In the genomic region with DNA sequence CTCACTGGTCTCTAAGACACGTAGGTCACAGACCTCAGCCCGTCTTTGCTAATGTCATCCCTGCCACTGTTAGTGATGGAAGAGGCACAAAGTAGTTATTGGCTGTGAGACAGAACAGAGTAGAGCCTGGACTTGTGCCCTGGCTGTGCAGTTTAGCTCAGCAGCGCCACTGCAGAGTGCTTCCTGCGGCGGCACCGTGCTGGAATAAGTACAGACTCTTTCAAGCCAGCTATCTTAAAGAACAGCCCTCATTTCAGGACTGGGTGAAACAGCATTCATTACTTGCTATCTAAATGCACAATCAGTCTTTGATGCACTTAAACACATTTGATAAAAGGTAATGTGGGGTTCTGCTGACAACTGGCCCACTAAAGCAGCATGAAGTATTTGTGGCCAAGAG, we compare ENCODE assay signal across 9 mouse cellular contexts.
DNase-seq lines count a peak whose midpoint lies in the region; ATAC-seq lines count a peak whose summit lies in the region.
"Had no signal": no experiment of that assay in that cellular context is flagged by ENCODE, and none has a peak within 500 bp of the region (broad histone marks: within the 10 kb centered on the region; RNA-seq: fewer than 3 reads in every experiment).

No protein-coding gene starts in this region.

- peaks cover 25% of the 10 kb centered on the region for H3K4me1 ChIP-seq in forebrain, embryonic 15.5 days
- H3K4me1 ChIP-seq in forebrain, embryonic 10.5 days: no peaks in the 10 kb centered on the region
- H3K4me1 ChIP-seq: limb, embryonic 15.5 days had no signal

- H3K27me3 ChIP-seq in forebrain, embryonic 15.5 days: no peaks in the 10 kb centered on the region
- H3K27me3 ChIP-seq in forebrain, embryonic 10.5 days (ENCODE audit: poor library complexity, severe bottlenecking): no peaks in the 10 kb centered on the region
- H3K27me3 ChIP-seq: limb, embryonic 15.5 days had no signal

- no peak overlapping the region for H3K4me3 ChIP-seq in forebrain, embryonic 15.5 days
- no peak overlapping the region for H3K4me3 ChIP-seq in forebrain, embryonic 10.5 days
- H3K4me3 ChIP-seq: limb, embryonic 15.5 days had no signal

- no peak overlapping the region for H3K9ac ChIP-seq in forebrain, embryonic 15.5 days (replicated peaks)
- H3K9ac ChIP-seq: limb, embryonic 15.5 days had no signal

- peak overlapping the region; percentile 50 for H3K27ac ChIP-seq in forebrain, embryonic 15.5 days (replicated peaks)
- H3K27ac ChIP-seq in forebrain, embryonic 10.5 days: no peak overlapping the region
- H3K27ac ChIP-seq: limb, embryonic 15.5 days had no signal

- intact Hi-C loops in left cerebral cortex, postnatal 10 days (cut with DNase I): loop anchor here (10.0 kb wide), 1 partner anchor 308 kb away; no protein-coding TSS in a partner anchor

- no peak overlapping the region for H3K4me2 ChIP-seq in forebrain, embryonic 15.5 days (replicated peaks)
- H3K4me2 ChIP-seq: limb, embryonic 15.5 days had no signal

- ATAC-seq in forebrain, embryonic 15.5 days (replicated peaks): peak; percentile 67
- no peak for ATAC-seq in erythroid progenitor cell, adult 5-6 weeks (replicated peaks; ENCODE audit: low FRiP score, poor library complexity, severe bottlenecking)

- WGBS in forebrain, embryonic 15.5 days: 48% methylated on average over 6 of the region's 6 CpGs
- 86% methylated on average over 6 of the region's 6 CpGs for WGBS in forebrain, embryonic 10.5 days

- H3K9me3 ChIP-seq in forebrain, embryonic 15.5 days: no peaks in the 10 kb centered on the region
- no peaks in the 10 kb centered on the region for H3K9me3 ChIP-seq in forebrain, embryonic 10.5 days
- H3K9me3 ChIP-seq: limb, embryonic 15.5 days had no signal

- DNase-seq in forebrain, embryonic 10.5 days (ENCODE audit: extremely low spot score, low spot score): no peak
- peak; percentile 28 for DNase-seq in ovary, postnatal 36 days (ENCODE audit: low spot score)
- no peak for DNase-seq in ovary, postnatal 10 days (ENCODE audit: low spot score)
- peak; percentile 60 to 73 for DNase-seq in left cerebral cortex, postnatal 10 days (ENCODE audit: extremely low spot score in 1 of 2, low spot score in 2 of 2)
- DNase-seq in thymus, postnatal 0 days (ENCODE audit: low spot score): peak; percentile 51
- DNase-seq in embryo, embryonic 11 days: no peak

- no peaks in the 10 kb centered on the region for H3K36me3 ChIP-seq in forebrain, embryonic 15.5 days
- H3K36me3 ChIP-seq in forebrain, embryonic 10.5 days (replicated peaks): no peaks in the 10 kb centered on the region
- H3K36me3 ChIP-seq: limb, embryonic 15.5 days had no signal

Comparison
In these comparisons a context has a peak if more than half of its experiments do, and no peak if none do; other contexts are left out.
1. DNase-seq: peak in ovary, postnatal 36 days (single experiment), left cerebral cortex, postnatal 10 days (2 of 2) and thymus, postnatal 0 days (single experiment); none in forebrain, embryonic 10.5 days (single experiment), ovary, postnatal 10 days (single experiment) and embryo, embryonic 11 days (single experiment).